Mouse (Mus musculus) CH12.LX (cell line): ENCODE measurements around the gene Micu1. TPM values are rescaled to one million over a fixed set of nuclear protein-coding genes. Genes with fewer than 3 reads are reported as not detected.

Experiments
- polyA plus RNA-seq: library from polyadenylated mRNA; unstranded; fragments of >175 nt; gene quantifications from 2 replicates; pipeline ENCODE4 v1.2.1, GENCODE M21; 2012; ENCODE audit warnings: low read depth; ENCODE audit not compliant: insufficient read length
- total RNA-seq, 2 experiments: library from RNA; depleted of rRNA; stranded (reverse); fragments of 300-350 nt in 1 of 2; fragments of >200 nt in 1 of 2; gene quantifications; 2 replicates each; pipeline ENCODE4 v1.2.3; 2012 to 2014

Micu1 gene
- total and polyA plus RNA-seq, 3 experiments, result 23.1 to 37.1 (median 29.3) TPM

Other genes with a start within 250 kb of the Micu1 start
- 0.63 TPM in 1 of 2 replicates, not detected in the other for gene Gm10322, start 86.4 kb upstream of the Micu1 start, total RNA-seq (2012; rRNA removed)
- not detected in 2 replicates for gene Gm10322, start 86.4 kb upstream of the Micu1 start, total RNA-seq (2014; rRNA removed)
- gene Gm10322, start 86.4 kb upstream of the Micu1 start, polyA plus RNA-seq, result not detected in 2 replicates
- gene Mcu, start 85.8 kb upstream of the Micu1 start, total RNA-seq (2012; rRNA removed), result 4.8 and 5.3 TPM in 2 replicates
- gene Mcu, start 85.8 kb upstream of the Micu1 start, total RNA-seq (2014; rRNA removed), result 4.8 and 5.7 TPM in 2 replicates
- gene Mcu, start 85.8 kb upstream of the Micu1 start, polyA plus RNA-seq, result 3.5 and 4.9 TPM in 2 replicates
- 17.0 and 21.5 TPM in 2 replicates for gene Dnajb12, start 177.1 kb downstream of the Micu1 start, total RNA-seq (2012; rRNA removed)
- gene Dnajb12, start 177.1 kb downstream of the Micu1 start, total RNA-seq (2014; rRNA removed), result 13.1 and 13.9 TPM in 2 replicates
- gene Dnajb12, start 177.1 kb downstream of the Micu1 start, polyA plus RNA-seq, result 30.3 and 35.9 TPM in 2 replicates
- 45.7 and 136 TPM in 2 replicates for gene Ddit4, start 249.4 kb downstream of the Micu1 start, total RNA-seq (2012; rRNA removed)
- gene Ddit4, start 249.4 kb downstream of the Micu1 start, total RNA-seq (2014; rRNA removed), result 37.5 and 50.6 TPM in 2 replicates
- gene Ddit4, start 249.4 kb downstream of the Micu1 start, polyA plus RNA-seq, result 38.9 and 39.5 TPM in 2 replicates